Mouse (Mus musculus) heart, adult 2 months (tissue): ENCODE data around the gene Snx9. TPM values are rescaled to one million over a fixed set of nuclear protein-coding genes. Genes with fewer than 3 reads are reported as not detected.
A peak's percentile ranks its signal among the peaks of the same experiment; 100 is the strongest.

ENCODE experiments used
- DNase-seq, 2 experiments: peaks; one replicate each; pipeline ENCODE4 v3.0.0; 2021
- H3K27ac ChIP-seq: fragments of 200-600 bp; 2 replicates; pipeline ENCODE4 v1.8.1; 2022
- H3K27me3 ChIP-seq: fragments of 200-500 bp; 2 replicates; pipeline ENCODE4 v1.6.1; 2012; ENCODE audit warnings: mild to moderate bottlenecking, low read length, inconsistent platforms, mixed read lengths; ENCODE audit not compliant: control insufficient read depth, insufficient read depth
- H3K36me3 ChIP-seq: fragments of 200-500 bp; 2 replicates; pipeline ENCODE4 v1.6.1; 2012; ENCODE audit warnings: low read length, inconsistent platforms; ENCODE audit not compliant: control insufficient read depth, insufficient read depth
- H3K4me1 ChIP-seq: fragments of 200-500 bp; 2 replicates; pipeline ENCODE4 v1.6.1; 2011; ENCODE audit warnings: low read length; ENCODE audit not compliant: control insufficient read depth, insufficient read depth
- H3K4me3 ChIP-seq: fragments of 200-600 bp; 2 replicates; pipeline ENCODE4 v1.8.1; 2022
- H3K79me2 ChIP-seq: fragments of 200-500 bp; replicated peaks from 2 replicates; pipeline ENCODE4 v1.6.1; 2012; ENCODE audit warnings: mild to moderate bottlenecking, inconsistent platforms, low read length, moderate library complexity, mixed read lengths; ENCODE audit not compliant: control insufficient read depth, insufficient read depth
- H3K9ac ChIP-seq: fragments of 200-500 bp; 2 replicates; pipeline ENCODE4 v1.6.1; 2012; ENCODE audit warnings: low read depth, mild to moderate bottlenecking, control low read depth, inconsistent platforms, low read length, mixed read lengths
- CTCF ChIP-seq: fragments of 200-600 bp; IDR thresholded peaks from 2 replicates; pipeline ENCODE4 v1.8.1; 2022; ENCODE audit warnings: antibody characterized with exemption, mild to moderate bottlenecking, moderate library complexity
- EP300 ChIP-seq: fragments of 200-500 bp; IDR thresholded peaks from 2 replicates; pipeline ENCODE4 v1.6.1; 2011; ENCODE audit warnings: low read depth, low read length, control low read depth; ENCODE audit not compliant: insufficient read depth
- POLR2A ChIP-seq: fragments of 200-500 bp; IDR thresholded peaks from 2 replicates; pipeline ENCODE4 v1.6.1; 2011; ENCODE audit warnings: mild to moderate bottlenecking, low read depth, low read length, control low read depth; ENCODE audit not compliant: insufficient read depth
- WGBS: fragments of 180-500 bp; shearing (Covaris S2); methylation state at CpG from one replicate; pipeline ENCODE4 v1.1.7; 2018; 5-methylcytosine and 5-hydroxymethylcytosine counted together
- intact Hi-C: fragments of 180-260 bp; cut with DNase I; formaldehyde crosslinking; loops from one replicate; pipeline ENCODE4 v1.15.1; 2025
- polyA plus RNA-seq: library from polyadenylated mRNA; depleted of rRNA; stranded (reverse); fragments of >200 nt; gene quantifications from 2 replicates; pipeline ENCODE4 v1.2.3, GENCODE M21; 2012
- total RNA-seq, 2 experiments: library from RNA; stranded (reverse); gene quantifications; 2 replicates each; pipeline ENCODE4 v1.2.3; 2021

The Snx9 gene
- total and polyA plus RNA-seq, 3 experiments = 16.7 to 31.9 (median 30.2) TPM

- peak in 1 of 2 experiments; percentile 56 for DNase-seq
- Histone ChIP-seq H3K27ac (peak overlapping the region; percentile 28; the same call in 1 of the 2 replicates), H3K36me3 (no peaks in the 10 kb centered on the region), H3K27me3 (no peaks in the 10 kb centered on the region), H3K4me1 (peaks cover under 1% of the 10 kb centered on the region; the same call in 1 of the 2 replicates), H3K4me3 (no peak overlapping the region), H3K9ac (no peak overlapping the region), H3K79me2 (no peaks in the 10 kb centered on the region)
- 40% methylated on average over 8 of the region's 8 CpGs for WGBS
- intact Hi-C loops = no loop called here
- TF ChIP-seq POLR2A (no peak), EP300 (no peak), CTCF (no peak)
Measured at GRCm38 (mm10) chr17:5813863-5814640, 27.1 kb upstream of the Snx9 start.

- Histone ChIP-seq H3K27me3 (no peaks in the 10 kb centered on the region), H3K9ac (no peak overlapping the region), H3K79me2 (no peaks in the 10 kb centered on the region), H3K4me1 (peaks cover 2% of the 10 kb centered on the region), H3K4me3 (no peak overlapping the region), H3K36me3 (no peaks in the 10 kb centered on the region), H3K27ac (peak overlapping the region; percentile 9; the same call in 1 of the 2 replicates)
- intact Hi-C loops = no loop called here
- TF ChIP-seq EP300 = no peak
- TF ChIP-seq CTCF = no peak
- TF ChIP-seq POLR2A = no peak
- WGBS = 18% methylated on average over 1 of the region's 1 CpGs
- no peak for DNase-seq
Measured at GRCm38 (mm10) chr17:5814641-5814920, 26.5 kb upstream of the Snx9 start.

- no peak for TF ChIP-seq EP300
- no peak for TF ChIP-seq CTCF
- no peak for TF ChIP-seq POLR2A
- Histone ChIP-seq H3K27me3 (no peaks in the 10 kb centered on the region), H3K9ac (no peak overlapping the region), H3K4me1 (peaks cover 7% of the 10 kb centered on the region), H3K36me3 (peaks cover 2% of the 10 kb centered on the region; the same call in 1 of the 2 replicates), H3K4me3 (no peak overlapping the region), H3K79me2 (no peaks in the 10 kb centered on the region), H3K27ac (no peak overlapping the region)
- intact Hi-C loops = no loop called here
- WGBS = 89% methylated on average over 2 of the region's 2 CpGs
- DNase-seq = no peak
Measured at GRCm38 (mm10) chr17:5817871-5818270, 23.3 kb upstream of the Snx9 start.

GRCm38 (mm10) chr17:5819105-5819504 is 22.0 kb upstream of the Snx9 start:
- no peak overlapping the region for H3K27ac ChIP-seq
- H3K36me3 ChIP-seq = peaks cover 2% of the 10 kb centered on the region; the same call in 1 of the 2 replicates
- intact Hi-C loops = no loop called here
- H3K27me3 ChIP-seq = no peaks in the 10 kb centered on the region
- no peak for DNase-seq
- no peak overlapping the region for H3K4me3 ChIP-seq
- no peak overlapping the region for H3K9ac ChIP-seq
- H3K4me1 ChIP-seq = peaks cover 7% of the 10 kb centered on the region
- WGBS = 42% methylated on average over 6 of the region's 6 CpGs
- no peaks in the 10 kb centered on the region for H3K79me2 ChIP-seq
- no peak for TF ChIP-seq CTCF
- TF ChIP-seq POLR2A = no peak
- no peak for TF ChIP-seq EP300

- Histone ChIP-seq H3K27me3 (no peaks in the 10 kb centered on the region), H3K4me3 (no peak overlapping the region), H3K9ac (no peak overlapping the region), H3K79me2 (no peaks in the 10 kb centered on the region), H3K36me3 (peaks cover 2% of the 10 kb centered on the region; the same call in 1 of the 2 replicates), H3K27ac (no peak overlapping the region), H3K4me1 (peaks cover 7% of the 10 kb centered on the region)
- no peak for TF ChIP-seq CTCF
- no peak for TF ChIP-seq EP300
- TF ChIP-seq POLR2A = no peak
- DNase-seq = no peak
- intact Hi-C loops = no loop called here
- WGBS = 50% methylated on average over 9 of the region's 9 CpGs
Measured at GRCm38 (mm10) chr17:5819799-5820201, 21.3 kb upstream of the Snx9 start.

GRCm38 (mm10) chr17:5822541-5822940 is 18.6 kb upstream of the Snx9 start:
- intact Hi-C loops = no loop called here
- peaks cover 2% of the 10 kb centered on the region; the same call in 1 of the 2 replicates for H3K36me3 ChIP-seq
- H3K79me2 ChIP-seq = no peaks in the 10 kb centered on the region
- H3K27me3 ChIP-seq = no peaks in the 10 kb centered on the region
- WGBS = 35% methylated on average over 2 of the region's 2 CpGs
- no peak for TF ChIP-seq CTCF
- peaks cover 7% of the 10 kb centered on the region for H3K4me1 ChIP-seq
- no peak for DNase-seq
- H3K4me3 ChIP-seq = no peak overlapping the region
- no peak overlapping the region for H3K9ac ChIP-seq
- no peak overlapping the region; the same call in 1 of the 2 replicates for H3K27ac ChIP-seq
